Mouse (Mus musculus) gastrocnemius, postnatal 10 days (tissue): Measurements from ENCODE around the gene Dusp11. TPM values are rescaled to one million over a fixed set of nuclear protein-coding genes. Genes with fewer than 3 reads are reported as not detected.
A peak's percentile ranks its signal among the peaks of the same experiment; 100 is the strongest.
"Not testable (repeated sequence)": the region's sequence is repeated elsewhere in the genome, so short reads cannot be mapped to it uniquely, and the experiment has no call there.

ENCODE experiments used
- DNase-seq: peaks from one replicate; pipeline ENCODE4 v3.0.0; 2021; ENCODE audit warnings: mixed read lengths
- total RNA-seq, 2 experiments: library from RNA; stranded (reverse); gene quantifications; 2 replicates each; pipeline ENCODE4 v1.2.3; 2021

Dusp11 gene
- total RNA-seq, 2 experiments from 2014 or later = 49.0 to 63.7 TPM

GRCm38 (mm10) chr6:85936508-85937465, 24.7 kb downstream of the Dusp11 start:
- peak; percentile 82 for DNase-seq

- no peak for DNase-seq
Observed at GRCm38 (mm10) chr6:85935646-85936045, 25.8 kb downstream of the Dusp11 start.

- DNase-seq = no peak
Observed at GRCm38 (mm10) chr6:85934047-85934446, 27.4 kb downstream of the Dusp11 start.

GRCm38 (mm10) chr6:85929312-85929711, 32.2 kb downstream of the Dusp11 start:
- DNase-seq = no peak

- no peak for DNase-seq
Observed at GRCm38 (mm10) chr6:85927476-85928464, 33.7 kb downstream of the Dusp11 start.

- no peak for DNase-seq
Observed at GRCm38 (mm10) chr6:85926709-85927108, 34.8 kb downstream of the Dusp11 start.

GRCm38 (mm10) chr6:85923643-85924042, 37.8 kb downstream of the Dusp11 start:
- DNase-seq = no peak

GRCm38 (mm10) chr6:85919401-85919800, 42.1 kb downstream of the Dusp11 start:
- DNase-seq = no peak

- DNase-seq = not testable (repeated sequence)
Observed at GRCm38 (mm10) chr6:85918341-85918740, 43.1 kb downstream of the Dusp11 start.

- DNase-seq = no peak
Observed at GRCm38 (mm10) chr6:85916596-85916995, 44.9 kb downstream of the Dusp11 start.

- peak; percentile 82 for DNase-seq
Observed at GRCm38 (mm10) chr6:85915539-85916513, 45.6 kb downstream of the Dusp11 start, which contains the start of gene Nat8f1. Gene Nat8f1 (minus strand): TSS chr6:85915687.

GRCm38 (mm10) chr6:85915141-85915538, 46.3 kb downstream of the Dusp11 start:
- DNase-seq = no peak

- no peak for DNase-seq
Observed at GRCm38 (mm10) chr6:85911587-85911986, 49.9 kb downstream of the Dusp11 start, which contains the start of gene Tprkb. Gene Tprkb (plus strand): TSS chr6:85911865.

- DNase-seq = no peak
Observed at GRCm38 (mm10) chr6:85909704-85910103, 51.8 kb downstream of the Dusp11 start.

- no peak for DNase-seq
Observed at GRCm38 (mm10) chr6:85908341-85908740, 53.1 kb downstream of the Dusp11 start.

- peak; percentile 11 for DNase-seq
Observed at GRCm38 (mm10) chr6:85906911-85907351, 54.5 kb downstream of the Dusp11 start.

- DNase-seq = peak; percentile 80
Observed at GRCm38 (mm10) chr6:85904642-85905061, 56.8 kb downstream of the Dusp11 start, which contains the start of gene Nat8f4. Gene Nat8f4 (minus strand): TSS chr6:85904884.

GRCm38 (mm10) chr6:85902303-85902702, 59.2 kb downstream of the Dusp11 start:
- no peak for DNase-seq

- DNase-seq = not testable (repeated sequence)
Observed at GRCm38 (mm10) chr6:85898596-85899475, 62.6 kb downstream of the Dusp11 start.
